Mouse (Mus musculus) lung, embryonic 14.5 days (tissue): Measurements from ENCODE around the gene Mindy2. TPM values are rescaled to one million over a fixed set of nuclear protein-coding genes. Genes with fewer than 3 reads are reported as not detected.
A peak's percentile ranks its signal among the peaks of the same experiment; 100 is the strongest.

Experiments
- ATAC-seq: fragments of 200-750 bp; cut with Nextera tagmentation; 2 replicates; pipeline ENCODE4 v1.8.0; 2017; ENCODE audit warnings: mild to moderate bottlenecking, moderate TSS enrichment, moderate library complexity; ENCODE audit not compliant: insufficient read depth
- DNase-seq: peaks from one replicate; pipeline ENCODE4 v3.0.0-alpha.2; 2015
- H3K27ac ChIP-seq: fragments of 300-500 bp; sonication (generic); 2 replicates; pipeline ENCODE4 v1.5.1; 2014; ENCODE audit warnings: low read depth, mild to moderate bottlenecking, moderate library complexity
- H3K27me3 ChIP-seq: fragments of 300-500 bp; sonication (generic); 2 replicates; pipeline ENCODE4 v1.6.1; 2014; ENCODE audit warnings: low read length, control low read depth; ENCODE audit not compliant: insufficient read depth
- H3K36me3 ChIP-seq: fragments of 300-500 bp; sonication (generic); 2 replicates; pipeline ENCODE4 v1.6.1; 2014; ENCODE audit warnings: control low read depth; ENCODE audit not compliant: insufficient read depth
- H3K4me1 ChIP-seq: fragments of 300-500 bp; sonication (generic); 2 replicates; pipeline ENCODE4 v1.6.1; 2014; ENCODE audit warnings: antibody characterized with exemption, control low read depth; ENCODE audit not compliant: insufficient read depth
- H3K4me2 ChIP-seq: fragments of 300-500 bp; sonication (generic); 2 replicates; pipeline ENCODE4 v1.6.1; 2014; ENCODE audit warnings: mild to moderate bottlenecking
- H3K4me3 ChIP-seq: fragments of 300-500 bp; sonication (generic); 2 replicates; pipeline ENCODE4 v1.5.1; 2014; ENCODE audit warnings: low read depth, low read length
- H3K9ac ChIP-seq: fragments of 300-500 bp; sonication (generic); 2 replicates; pipeline ENCODE4 v1.6.1; 2014
- H3K9me3 ChIP-seq: fragments of 300-500 bp; sonication (generic); 2 replicates; pipeline ENCODE4 v1.6.1; 2016; ENCODE audit warnings: low read depth, low read length, control low read depth
- CTCF ChIP-seq: IDR thresholded peaks from 2 replicates; pipeline ENCODE4 v1.5.1; 2016; ENCODE audit warnings: antibody characterized with exemption, low read depth
- WGBS: fragments of 180-500 bp; shearing (Covaris S2); extraction: QIAGEN DNeasy Blood & Tissue Kit; methylation state at CpG from one replicate; pipeline ENCODE4 v1.1.7; 2014; 5-methylcytosine and 5-hydroxymethylcytosine counted together
- polyA plus RNA-seq: library from polyadenylated mRNA; unstranded; fragments of >200 nt; fragmentation: Nextera tagmentation; extraction: Ambion mirVana; gene quantifications from 2 replicates; pipeline ENCODE4 v1.2.1, GENCODE M21; 2014

Mindy2 gene
- polyA plus RNA-seq, 1 experiment from 2014 or later: 11.2 TPM

- Histone ChIP-seq H3K27me3 (no peaks in the 10 kb centered on the region), H3K9me3 (no peaks in the 10 kb centered on the region), H3K4me1 (no peaks in the 10 kb centered on the region), H3K36me3 (no peaks in the 10 kb centered on the region), H3K4me2 (no peak overlapping the region), H3K27ac (no peak overlapping the region), H3K4me3 (no peak overlapping the region), H3K9ac (no peak overlapping the region)
- TF ChIP-seq CTCF: no peak
- no peak for DNase-seq
- 71% methylated on average over 4 of the region's 4 CpGs for WGBS
- no peak for ATAC-seq
These were observed 18.1 kb upstream of the Mindy2 start for GRCm38 (mm10) chr9:70675117-70675516.

- TF ChIP-seq CTCF: no peak
- no peak for ATAC-seq
- H3K4me3 ChIP-seq: no peak overlapping the region
- H3K9ac ChIP-seq: no peak overlapping the region
- DNase-seq: no peak
- H3K27ac ChIP-seq: no peak overlapping the region
- 76% methylated on average over 4 of the region's 4 CpGs for WGBS
- no peaks in the 10 kb centered on the region for H3K36me3 ChIP-seq
- H3K4me2 ChIP-seq: no peak overlapping the region
- H3K4me1 ChIP-seq: no peaks in the 10 kb centered on the region
- H3K27me3 ChIP-seq: no peaks in the 10 kb centered on the region
- H3K9me3 ChIP-seq: no peaks in the 10 kb centered on the region
These were observed 16.7 kb upstream of the Mindy2 start for GRCm38 (mm10) chr9:70673656-70674055.

GRCm38 (mm10) chr9:70671772-70672579 lies 15.0 kb upstream of the Mindy2 start:
- Histone ChIP-seq H3K9me3 (no peaks in the 10 kb centered on the region), H3K4me3 (no peak overlapping the region), H3K27me3 (no peaks in the 10 kb centered on the region), H3K4me2 (peak overlapping the region; percentile 28; the same call in 1 of the 2 replicates), H3K9ac (no peak overlapping the region), H3K4me1 (no peaks in the 10 kb centered on the region), H3K36me3 (no peaks in the 10 kb centered on the region), H3K27ac (peak overlapping the region; percentile 67)
- DNase-seq (peak; percentile 67), ATAC-seq (no peak)
- WGBS: 17% methylated on average over 10 of the region's 10 CpGs
- peak; percentile 62 for TF ChIP-seq CTCF

- Histone ChIP-seq H3K4me3 (no peak overlapping the region), H3K27me3 (no peaks in the 10 kb centered on the region), H3K36me3 (no peaks in the 10 kb centered on the region), H3K4me2 (no peak overlapping the region), H3K27ac (no peak overlapping the region), H3K9ac (no peak overlapping the region), H3K4me1 (no peaks in the 10 kb centered on the region), H3K9me3 (no peaks in the 10 kb centered on the region)
- TF ChIP-seq CTCF: no peak
- 49% methylated on average over 6 of the region's 6 CpGs for WGBS
- ATAC-seq (no peak), DNase-seq (no peak)
These were observed 14.3 kb upstream of the Mindy2 start for GRCm38 (mm10) chr9:70671278-70671677.

- ATAC-seq: no peak
These were observed 13.4 kb upstream of the Mindy2 start for GRCm38 (mm10) chr9:70670381-70670780.

GRCm38 (mm10) chr9:70669197-70669596 lies 12.2 kb upstream of the Mindy2 start:
- no peaks in the 10 kb centered on the region for H3K27me3 ChIP-seq
- H3K27ac ChIP-seq: no peak overlapping the region
- WGBS: 35% methylated on average over 2 of the region's 2 CpGs
- H3K4me1 ChIP-seq: no peaks in the 10 kb centered on the region
- DNase-seq (no peak), ATAC-seq (no peak)
- H3K4me2 ChIP-seq: no peak overlapping the region
- no peak overlapping the region for H3K9ac ChIP-seq
- no peak for TF ChIP-seq CTCF
- H3K9me3 ChIP-seq: no peaks in the 10 kb centered on the region
- H3K4me3 ChIP-seq: no peak overlapping the region
- H3K36me3 ChIP-seq: no peaks in the 10 kb centered on the region

More at GRCm38 (mm10) chr9:70670381-70670780, 13.4 kb upstream of the Mindy2 start:
- Histone ChIP-seq H3K27me3 (no peaks in the 10 kb centered on the region), H3K9ac (no peak overlapping the region), H3K9me3 (no peaks in the 10 kb centered on the region), H3K4me3 (no peak overlapping the region), H3K4me1 (no peaks in the 10 kb centered on the region), H3K27ac (peak overlapping the region; percentile 40; the same call in 1 of the 2 replicates), H3K36me3 (no peaks in the 10 kb centered on the region), H3K4me2 (no peak overlapping the region)
- 87% methylated on average over 6 of the region's 6 CpGs for WGBS
- TF ChIP-seq CTCF: no peak
- DNase-seq: no peak

GRCm38 (mm10) chr9:70668048-70668447 lies 11.1 kb upstream of the Mindy2 start:
- no peaks in the 10 kb centered on the region for H3K9me3 ChIP-seq
- H3K9ac ChIP-seq: no peak overlapping the region
- no peak overlapping the region for H3K4me3 ChIP-seq
- H3K36me3 ChIP-seq: no peaks in the 10 kb centered on the region
- no peak overlapping the region for H3K27ac ChIP-seq
- H3K27me3 ChIP-seq: no peaks in the 10 kb centered on the region
- ATAC-seq (no peak), DNase-seq (no peak)
- no peaks in the 10 kb centered on the region for H3K4me1 ChIP-seq
- peak; percentile 52 for TF ChIP-seq CTCF
- no peak overlapping the region for H3K4me2 ChIP-seq
